Mouse (Mus musculus): ENCODE measurements around the gene Clic1. TPM values are rescaled to one million over a fixed set of nuclear protein-coding genes. Genes with fewer than 3 reads are reported as not detected.

The Clic1 gene
- polyA plus RNA-seq, 1 experiment = 509 TPM

- Histone ChIP-seq H3K36me3 (ENCODE audit: control insufficient read depth, insufficient read depth) (no peaks in the 10 kb centered on the region), H3K79me3 (ENCODE audit: low read depth) (no peaks in the 10 kb centered on the region), H3K4me3 (ENCODE audit: insufficient read depth, poor library complexity, severe bottlenecking) (no peak overlapping the region), H3K27me3 (ENCODE audit: control insufficient read depth, insufficient read depth, insufficient read length) (no peaks in the 10 kb centered on the region), H3K79me2 (ENCODE audit: control insufficient read depth, insufficient read depth) (no peaks in the 10 kb centered on the region), H3ac (ENCODE audit: control insufficient read depth, insufficient read length, low read depth) (no peak overlapping the region)
- no peak for TF ChIP-seq FOSL1 (IDR thresholded peaks at IDR 0.05; ENCODE audit: insufficient read depth, low read length, poor library complexity, severe bottlenecking)
- peak; percentile 79 for TF ChIP-seq CTCF (IDR thresholded peaks at IDR 0.05; ENCODE audit: control insufficient read depth, insufficient read depth, insufficient read length)
Measured at GRCm38 (mm10) chr17:35021163-35021808, 28.5 kb upstream of the Clic1 start.

DNA sequence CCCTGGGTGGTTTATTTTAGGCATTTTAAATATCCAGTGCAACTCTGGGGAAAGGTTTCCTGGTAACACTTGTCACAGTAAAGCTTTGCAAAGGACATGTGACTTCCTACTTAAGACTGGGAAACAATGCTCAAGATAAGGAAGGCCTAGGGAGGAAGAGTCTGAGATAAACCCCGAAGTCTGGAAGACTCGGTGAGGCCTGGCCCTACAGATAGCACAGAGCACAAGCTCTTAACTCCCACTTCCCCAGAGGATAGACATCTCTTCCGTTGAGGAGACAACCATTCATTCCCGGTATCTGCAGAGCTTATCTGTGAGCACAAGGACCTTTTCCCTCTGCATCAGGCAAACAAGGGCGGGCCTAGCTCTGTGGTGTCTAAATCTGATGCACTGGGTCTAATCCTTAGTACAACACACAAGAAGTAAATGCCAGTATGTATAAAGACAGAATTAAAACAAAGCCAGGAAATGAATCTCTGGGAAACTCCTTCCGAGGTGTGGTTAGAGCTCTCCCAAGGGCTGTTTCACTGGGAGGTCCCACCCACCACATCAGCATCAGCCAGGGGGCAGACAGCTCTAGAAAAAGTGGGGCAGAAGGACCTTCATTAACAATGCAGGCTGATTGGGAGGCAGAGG lies 27.8 kb upstream of the Clic1 start:
- H3K4me3 ChIP-seq (ENCODE audit: insufficient read depth, poor library complexity, severe bottlenecking) = no peak overlapping the region
- H3ac ChIP-seq (ENCODE audit: control insufficient read depth, insufficient read length, low read depth) = no peak overlapping the region
- TF ChIP-seq MYOD1 (IDR thresholded peaks at IDR 0.05; ENCODE audit: control insufficient read depth, insufficient read length, low read depth) (no peak), MAX (IDR thresholded peaks at IDR 0.05) (no peak), CTCF (IDR thresholded peaks at IDR 0.05; ENCODE audit: control insufficient read depth, insufficient read depth, insufficient read length) (no peak), MYOG (IDR thresholded peaks at IDR 0.05; ENCODE audit: control insufficient read depth, extremely low read depth, insufficient read length) (no peak), CEBPB (IDR thresholded peaks at IDR 0.05; ENCODE audit: low read depth) (no peak), USF1 (IDR thresholded peaks at IDR 0.05; ENCODE audit: low read depth) (no peak), FOSL1 (IDR thresholded peaks at IDR 0.05; ENCODE audit: insufficient read depth, low read length, poor library complexity, severe bottlenecking) (no peak)
- H3K79me2 ChIP-seq (ENCODE audit: control insufficient read depth, insufficient read depth) = no peaks in the 10 kb centered on the region
- no peaks in the 10 kb centered on the region for H3K27me3 ChIP-seq (ENCODE audit: control insufficient read depth, insufficient read depth, insufficient read length)
- H3K36me3 ChIP-seq (ENCODE audit: control insufficient read depth, insufficient read depth) = no peaks in the 10 kb centered on the region
- H3K79me3 ChIP-seq (ENCODE audit: low read depth) = no peaks in the 10 kb centered on the region

GRCm38 (mm10) chr17:35022541-35023060 lies 27.2 kb upstream of the Clic1 start:
- TF ChIP-seq MAX (IDR thresholded peaks at IDR 0.05) (no peak), MYOG (IDR thresholded peaks at IDR 0.05; ENCODE audit: control insufficient read depth, extremely low read depth, insufficient read length) (no peak), CEBPB (IDR thresholded peaks at IDR 0.05; ENCODE audit: low read depth) (no peak), CTCF (IDR thresholded peaks at IDR 0.05; ENCODE audit: control insufficient read depth, insufficient read depth, insufficient read length) (no peak), FOSL1 (IDR thresholded peaks at IDR 0.05; ENCODE audit: insufficient read depth, low read length, poor library complexity, severe bottlenecking) (no peak), USF1 (IDR thresholded peaks at IDR 0.05; ENCODE audit: low read depth) (no peak), MYOD1 (IDR thresholded peaks at IDR 0.05; ENCODE audit: control insufficient read depth, insufficient read length, low read depth) (no peak)
- H3K27me3 ChIP-seq (ENCODE audit: control insufficient read depth, insufficient read depth, insufficient read length) = no peaks in the 10 kb centered on the region
- H3ac ChIP-seq (ENCODE audit: control insufficient read depth, insufficient read length, low read depth) = no peak overlapping the region
- H3K36me3 ChIP-seq (ENCODE audit: control insufficient read depth, insufficient read depth) = no peaks in the 10 kb centered on the region
- no peak overlapping the region for H3K4me3 ChIP-seq (ENCODE audit: insufficient read depth, poor library complexity, severe bottlenecking)
- H3K79me3 ChIP-seq (ENCODE audit: low read depth) = no peaks in the 10 kb centered on the region
- no peaks in the 10 kb centered on the region for H3K79me2 ChIP-seq (ENCODE audit: control insufficient read depth, insufficient read depth)

- Histone ChIP-seq H3K4me3 (ENCODE audit: insufficient read depth, poor library complexity, severe bottlenecking) (no peak overlapping the region), H3K27me3 (ENCODE audit: control insufficient read depth, insufficient read depth, insufficient read length) (no peaks in the 10 kb centered on the region), H3ac (ENCODE audit: control insufficient read depth, insufficient read length, low read depth) (no peak overlapping the region), H3K79me3 (ENCODE audit: low read depth) (no peaks in the 10 kb centered on the region), H3K79me2 (ENCODE audit: control insufficient read depth, insufficient read depth) (no peaks in the 10 kb centered on the region), H3K36me3 (ENCODE audit: control insufficient read depth, insufficient read depth) (no peaks in the 10 kb centered on the region)
- TF ChIP-seq FOSL1 (IDR thresholded peaks at IDR 0.05; ENCODE audit: insufficient read depth, low read length, poor library complexity, severe bottlenecking) = no peak
- TF ChIP-seq MYOD1 (IDR thresholded peaks at IDR 0.05; ENCODE audit: control insufficient read depth, insufficient read length, low read depth) = no peak
- no peak for TF ChIP-seq CTCF (IDR thresholded peaks at IDR 0.05; ENCODE audit: control insufficient read depth, insufficient read depth, insufficient read length)
- TF ChIP-seq MAX (IDR thresholded peaks at IDR 0.05) = no peak
- no peak for TF ChIP-seq USF1 (IDR thresholded peaks at IDR 0.05; ENCODE audit: low read depth)
- TF ChIP-seq CEBPB (IDR thresholded peaks at IDR 0.05; ENCODE audit: low read depth) = no peak
- no peak for TF ChIP-seq MYOG (IDR thresholded peaks at IDR 0.05; ENCODE audit: control insufficient read depth, extremely low read depth, insufficient read length)
Measured at GRCm38 (mm10) chr17:35023221-35023620, 26.5 kb upstream of the Clic1 start.

DNA sequence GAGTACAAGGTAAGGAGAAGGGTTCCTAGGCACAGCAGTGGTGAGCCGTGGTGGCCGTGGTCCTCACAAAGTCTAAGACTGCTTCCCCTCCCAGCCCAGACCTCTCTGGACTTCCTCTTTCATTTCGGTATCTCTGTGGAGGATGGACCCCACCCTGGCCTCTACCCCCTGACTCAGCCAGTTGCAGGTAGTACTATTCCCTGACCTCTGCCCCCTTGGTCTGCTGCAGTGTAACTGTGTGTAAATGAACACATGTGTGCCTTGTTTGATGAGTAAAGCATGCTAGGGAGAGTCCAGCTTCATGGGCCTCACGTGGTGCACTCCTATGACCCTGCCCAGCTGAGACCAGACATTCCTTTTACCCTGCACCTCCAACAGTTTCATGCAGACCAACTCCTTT lies 26.0 kb upstream of the Clic1 start:
- no peaks in the 10 kb centered on the region for H3K27me3 ChIP-seq (ENCODE audit: control insufficient read depth, insufficient read depth, insufficient read length)
- no peaks in the 10 kb centered on the region for H3K79me2 ChIP-seq (ENCODE audit: control insufficient read depth, insufficient read depth)
- no peak overlapping the region for H3ac ChIP-seq (ENCODE audit: control insufficient read depth, insufficient read length, low read depth)
- TF ChIP-seq FOSL1 (IDR thresholded peaks at IDR 0.05; ENCODE audit: insufficient read depth, low read length, poor library complexity, severe bottlenecking) (no peak), MAX (IDR thresholded peaks at IDR 0.05) (no peak), MYOD1 (IDR thresholded peaks at IDR 0.05; ENCODE audit: control insufficient read depth, insufficient read length, low read depth) (no peak), MYOG (IDR thresholded peaks at IDR 0.05; ENCODE audit: control insufficient read depth, extremely low read depth, insufficient read length) (no peak), USF1 (IDR thresholded peaks at IDR 0.05; ENCODE audit: low read depth) (no peak), CEBPB (IDR thresholded peaks at IDR 0.05; ENCODE audit: low read depth) (no peak), CTCF (IDR thresholded peaks at IDR 0.05; ENCODE audit: control insufficient read depth, insufficient read depth, insufficient read length) (no peak)
- no peaks in the 10 kb centered on the region for H3K79me3 ChIP-seq (ENCODE audit: low read depth)
- no peaks in the 10 kb centered on the region for H3K36me3 ChIP-seq (ENCODE audit: control insufficient read depth, insufficient read depth)
- no peak overlapping the region for H3K4me3 ChIP-seq (ENCODE audit: insufficient read depth, poor library complexity, severe bottlenecking)

All from C2C12 (cell line).